Mouse (Mus musculus): ENCODE results near the gene Nt5dc3. TPM values are rescaled to one million over a fixed set of nuclear protein-coding genes. Genes with fewer than 3 reads are reported as not detected.

Nt5dc3 gene
- polyA plus RNA-seq, 1 experiment from 2014 or later = 8.6 TPM

- Histone ChIP-seq H3K4me2 (no peak overlapping the region), H3K27me3 (peaks cover 7% of the 10 kb centered on the region), H3K9ac (no peak overlapping the region), H3K36me3 (no peaks in the 10 kb centered on the region), H3K4me3 (no peak overlapping the region), H3K27ac (no peak overlapping the region), H3K4me1 (replicated peaks) (peaks cover 37% of the 10 kb centered on the region), H3K9me3 (no peaks in the 10 kb centered on the region)
- ATAC-seq (ENCODE audit: low FRiP score) = no peak
- WGBS = 62% methylated on average over 5 of the region's 5 CpGs
These were observed 3.9 kb downstream of the Nt5dc3 start for GRCm38 (mm10) chr10:86782656-86783055.

- no peak overlapping the region for H3K27ac ChIP-seq
- ATAC-seq (ENCODE audit: low FRiP score) = no peak
- peaks cover 36% of the 10 kb centered on the region for H3K4me1 ChIP-seq (replicated peaks)
- H3K9ac ChIP-seq = no peak overlapping the region
- no peak overlapping the region for H3K4me2 ChIP-seq
- WGBS = 92% methylated on average over 5 of the region's 5 CpGs
- H3K36me3 ChIP-seq = no peaks in the 10 kb centered on the region
- no peak overlapping the region for H3K4me3 ChIP-seq
- H3K27me3 ChIP-seq = peaks cover 7% of the 10 kb centered on the region
- H3K9me3 ChIP-seq = no peaks in the 10 kb centered on the region
These were observed 4.8 kb downstream of the Nt5dc3 start for GRCm38 (mm10) chr10:86783561-86783960.

GRCm38 (mm10) chr10:86784126-86784675, 5.4 kb downstream of the Nt5dc3 start:
- Histone ChIP-seq H3K4me2 (no peak overlapping the region), H3K9ac (no peak overlapping the region), H3K27ac (no peak overlapping the region), H3K36me3 (no peaks in the 10 kb centered on the region), H3K4me3 (no peak overlapping the region), H3K4me1 (replicated peaks) (peaks cover 36% of the 10 kb centered on the region), H3K27me3 (peaks cover 7% of the 10 kb centered on the region), H3K9me3 (no peaks in the 10 kb centered on the region)
- 87% methylated on average over 5 of the region's 5 CpGs for WGBS
- no peak for ATAC-seq (ENCODE audit: low FRiP score)

- no peak for ATAC-seq (ENCODE audit: low FRiP score)
- Histone ChIP-seq H3K36me3 (no peaks in the 10 kb centered on the region), H3K27ac (no peak overlapping the region), H3K4me2 (no peak overlapping the region), H3K9me3 (no peaks in the 10 kb centered on the region), H3K9ac (no peak overlapping the region), H3K4me3 (no peak overlapping the region), H3K27me3 (no peaks in the 10 kb centered on the region), H3K4me1 (replicated peaks) (peaks cover 27% of the 10 kb centered on the region)
- WGBS = 77% methylated on average over 2 of the region's 2 CpGs
These were observed 6.6 kb downstream of the Nt5dc3 start for GRCm38 (mm10) chr10:86785396-86785795.

- WGBS = 96% methylated on average over 5 of the region's 5 CpGs
- Histone ChIP-seq H3K36me3 (no peaks in the 10 kb centered on the region), H3K9ac (no peak overlapping the region), H3K4me1 (replicated peaks) (peaks cover 20% of the 10 kb centered on the region), H3K27ac (no peak overlapping the region), H3K4me3 (no peak overlapping the region), H3K27me3 (no peaks in the 10 kb centered on the region), H3K4me2 (no peak overlapping the region), H3K9me3 (no peaks in the 10 kb centered on the region)
- ATAC-seq (ENCODE audit: low FRiP score) = no peak
These were observed 7.3 kb downstream of the Nt5dc3 start for GRCm38 (mm10) chr10:86786083-86786482.

GRCm38 (mm10) chr10:86788193-86788592, 9.4 kb downstream of the Nt5dc3 start:
- Histone ChIP-seq H3K4me2 (no peak overlapping the region), H3K9me3 (no peaks in the 10 kb centered on the region), H3K27me3 (no peaks in the 10 kb centered on the region), H3K27ac (no peak overlapping the region), H3K4me1 (replicated peaks) (peaks cover 14% of the 10 kb centered on the region), H3K9ac (no peak overlapping the region), H3K36me3 (no peaks in the 10 kb centered on the region), H3K4me3 (no peak overlapping the region)
- WGBS = 41% methylated on average over 5 of the region's 5 CpGs
- ATAC-seq (ENCODE audit: low FRiP score) = no peak

- Histone ChIP-seq H3K27ac (no peak overlapping the region), H3K4me2 (no peak overlapping the region), H3K4me1 (replicated peaks) (peaks cover 18% of the 10 kb centered on the region), H3K4me3 (no peak overlapping the region), H3K36me3 (no peaks in the 10 kb centered on the region), H3K9me3 (no peaks in the 10 kb centered on the region), H3K9ac (no peak overlapping the region), H3K27me3 (no peaks in the 10 kb centered on the region)
- 70% methylated on average over 7 of the region's 7 CpGs for WGBS
- ATAC-seq (ENCODE audit: low FRiP score) = no peak
These were observed 10.4 kb downstream of the Nt5dc3 start for GRCm38 (mm10) chr10:86789146-86789672.

- no peaks in the 10 kb centered on the region for H3K27me3 ChIP-seq
- H3K27ac ChIP-seq = no peak overlapping the region
- no peak overlapping the region for H3K9ac ChIP-seq
- peaks cover 18% of the 10 kb centered on the region for H3K4me1 ChIP-seq (replicated peaks)
- H3K4me3 ChIP-seq = no peak overlapping the region
- H3K9me3 ChIP-seq = no peaks in the 10 kb centered on the region
- whole genome bisulfite sequencing = 84% methylated on average over 7 of the region's 7 CpGs
- H3K36me3 ChIP-seq = no peaks in the 10 kb centered on the region
- no peak overlapping the region for H3K4me2 ChIP-seq
- no peak for ATAC-seq (ENCODE audit: low FRiP score)
These were observed 12.8 kb downstream of the Nt5dc3 start for GRCm38 (mm10) chr10:86791507-86792184.

GRCm38 (mm10) chr10:86793509-86793951, 14.7 kb downstream of the Nt5dc3 start:
- H3K9ac ChIP-seq = no peak overlapping the region
- ATAC-seq (ENCODE audit: low FRiP score) = no peak
- H3K4me1 ChIP-seq (replicated peaks) = peaks cover 9% of the 10 kb centered on the region
- H3K27ac ChIP-seq = no peak overlapping the region
- 59% methylated on average over 2 of the region's 2 CpGs for WGBS
- H3K4me3 ChIP-seq = no peak overlapping the region
- no peaks in the 10 kb centered on the region for H3K27me3 ChIP-seq
- no peaks in the 10 kb centered on the region for H3K9me3 ChIP-seq
- no peaks in the 10 kb centered on the region for H3K36me3 ChIP-seq
- no peak overlapping the region for H3K4me2 ChIP-seq

GRCm38 (mm10) chr10:86794196-86794595, 15.4 kb downstream of the Nt5dc3 start:
- ATAC-seq (ENCODE audit: low FRiP score) = no peak
- no peaks in the 10 kb centered on the region for H3K27me3 ChIP-seq
- H3K27ac ChIP-seq = no peak overlapping the region
- no peaks in the 10 kb centered on the region for H3K36me3 ChIP-seq
- H3K4me1 ChIP-seq (replicated peaks) = peaks cover 9% of the 10 kb centered on the region
- 87% methylated on average over 4 of the region's 4 CpGs for WGBS
- H3K9me3 ChIP-seq = no peaks in the 10 kb centered on the region
- H3K4me2 ChIP-seq = no peak overlapping the region
- H3K9ac ChIP-seq = no peak overlapping the region
- no peak overlapping the region for H3K4me3 ChIP-seq

GRCm38 (mm10) chr10:86794794-86795535, 16.2 kb downstream of the Nt5dc3 start:
- Histone ChIP-seq H3K4me3 (no peak overlapping the region), H3K36me3 (no peaks in the 10 kb centered on the region), H3K4me2 (no peak overlapping the region), H3K27me3 (no peaks in the 10 kb centered on the region), H3K9me3 (no peaks in the 10 kb centered on the region), H3K9ac (no peak overlapping the region), H3K27ac (no peak overlapping the region), H3K4me1 (replicated peaks) (peaks cover 9% of the 10 kb centered on the region; the same call in 1 of the 2 replicates)
- 92% methylated on average over 9 of the region's 9 CpGs for WGBS
- ATAC-seq (ENCODE audit: low FRiP score) = 0 out of 2 replicates have a peak, but pooled peaks have one; percentile 17

- WGBS = 99% methylated on average over 5 of the region's 5 CpGs
- no peaks in the 10 kb centered on the region for H3K27me3 ChIP-seq
- H3K9me3 ChIP-seq = no peaks in the 10 kb centered on the region
- no peak overlapping the region for H3K9ac ChIP-seq
- H3K4me3 ChIP-seq = no peak overlapping the region
- no peak overlapping the region for H3K4me2 ChIP-seq
- peak; percentile 57; the same call in 1 of the 2 replicates for ATAC-seq (ENCODE audit: low FRiP score)
- H3K4me1 ChIP-seq (replicated peaks) = peaks cover 9% of the 10 kb centered on the region; the same call in 1 of the 2 replicates
- H3K36me3 ChIP-seq = no peaks in the 10 kb centered on the region
- H3K27ac ChIP-seq = no peak overlapping the region
These were observed 17.4 kb downstream of the Nt5dc3 start for GRCm38 (mm10) chr10:86796073-86796741.

Measured in hindbrain, embryonic 13.5 days (tissue).